Mouse (Mus musculus) urinary bladder, postnatal 10 days (tissue): ENCODE results near the gene Cops8.

Experiments
- DNase-seq: peaks from one replicate; pipeline ENCODE4 v3.0.0; 2022; ENCODE audit warnings: low spot score

The Cops8 gene

DNA sequence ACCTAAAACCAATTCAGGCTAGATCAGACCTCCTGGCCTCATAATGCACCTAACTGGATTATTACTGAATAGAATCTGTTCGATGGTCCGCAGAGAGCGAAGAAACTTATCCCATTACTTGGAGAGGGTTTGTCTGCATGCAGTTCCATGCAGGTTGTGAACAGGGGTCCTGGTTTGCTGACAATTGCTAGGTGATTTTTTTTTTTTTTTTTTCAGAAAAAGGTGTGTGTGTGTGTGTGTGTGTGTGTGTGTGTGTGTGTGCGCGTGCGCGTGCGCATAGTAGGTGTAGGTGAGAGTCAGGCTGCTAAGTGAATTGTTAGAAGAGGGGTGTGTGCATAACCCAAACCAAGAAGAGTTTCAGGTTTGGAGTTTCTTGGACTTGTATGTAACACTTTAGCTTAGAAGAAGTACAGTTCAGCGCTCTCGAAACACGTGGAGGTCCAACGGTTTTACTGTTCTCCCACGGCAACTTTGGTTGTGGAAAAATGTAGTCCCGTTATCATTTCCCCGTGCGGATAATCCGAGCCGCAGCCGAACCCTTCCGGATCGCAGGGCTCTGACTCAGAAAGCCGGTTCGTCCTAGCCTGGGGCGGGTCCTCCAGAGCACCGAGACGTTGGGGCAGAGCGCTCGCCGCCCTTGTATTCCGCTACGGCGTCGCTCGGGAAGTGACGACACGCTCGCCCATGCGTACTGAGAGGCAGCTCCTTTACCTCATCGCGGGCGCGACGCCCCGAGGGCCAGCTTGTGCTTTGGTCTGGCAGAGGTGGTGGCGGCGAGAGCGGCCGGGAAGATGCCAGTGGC lies at the start of gene Cops8:
Gene Cops8 (plus strand): TSS at position 223 of the 802 bp plus-strand sequence.
- DNase-seq, result peak; percentile 93

- no peak for DNase-seq
Measured at GRCm38 (mm10) chr1:90557140-90557539, 45.6 kb upstream of the Cops8 start.

GRCm38 (mm10) chr1:90560942-90561726 lies 41.6 kb upstream of the Cops8 start:
- no peak for DNase-seq

DNA sequence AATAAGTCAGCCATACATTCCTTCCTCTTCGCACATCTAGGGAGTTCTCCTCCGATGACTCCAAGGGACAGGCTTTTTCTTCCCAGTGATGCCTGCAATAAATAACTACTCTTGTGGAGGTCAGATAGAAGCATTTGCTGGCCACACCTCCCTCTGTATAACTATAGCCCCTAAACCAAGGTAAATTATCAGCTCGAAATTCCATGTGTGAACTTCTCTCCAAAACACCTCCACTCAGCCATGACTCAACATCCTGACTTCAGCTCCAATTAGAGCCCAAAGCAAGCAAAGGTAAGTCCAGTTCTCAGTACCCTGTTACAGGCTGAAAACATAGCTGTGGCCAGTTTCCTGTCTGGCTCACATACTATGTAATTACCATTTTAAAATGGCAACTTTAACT lies 38.8 kb upstream of the Cops8 start:
- DNase-seq, result no peak

DNA sequence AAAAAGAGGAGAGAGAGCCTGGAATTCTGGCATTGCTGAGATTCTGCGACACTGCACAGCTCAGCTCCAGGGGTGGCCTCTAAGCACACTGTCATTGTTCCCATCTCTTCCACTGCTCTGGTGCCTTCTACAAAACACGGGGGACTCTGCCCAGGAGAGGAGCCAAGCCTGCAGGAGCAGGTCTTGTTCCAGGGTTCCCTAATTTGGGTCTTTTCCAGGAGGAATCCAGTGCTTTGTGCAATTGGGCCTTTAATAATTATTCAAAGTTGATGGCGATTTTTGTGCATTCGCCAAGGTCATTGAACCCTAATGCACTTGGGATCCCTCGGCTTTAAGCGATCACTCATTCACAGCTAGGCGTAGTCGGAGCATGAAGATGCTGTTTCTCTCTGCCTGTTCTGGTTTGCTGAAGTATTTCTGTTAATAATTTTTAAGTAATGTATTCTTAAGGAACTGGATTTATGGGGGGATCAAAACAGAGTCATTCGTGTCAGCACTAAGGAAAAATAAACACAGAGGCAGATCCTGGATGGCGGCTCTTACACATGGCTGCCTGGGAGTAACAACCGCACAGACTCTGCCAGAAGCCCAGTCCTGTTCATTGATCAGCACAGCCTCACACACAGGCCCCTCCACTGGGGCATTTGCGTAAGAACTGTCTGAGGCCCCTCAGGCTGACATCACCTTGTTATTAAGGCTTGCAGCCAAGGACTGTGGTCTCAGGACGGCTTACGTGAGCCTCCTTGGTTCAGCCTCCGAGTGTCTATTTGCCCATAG lies 35.9 kb upstream of the Cops8 start:
- DNase-seq, result no peak

GRCm38 (mm10) chr1:90573831-90574230 lies 28.9 kb upstream of the Cops8 start:
- DNase-seq, result no peak

DNA sequence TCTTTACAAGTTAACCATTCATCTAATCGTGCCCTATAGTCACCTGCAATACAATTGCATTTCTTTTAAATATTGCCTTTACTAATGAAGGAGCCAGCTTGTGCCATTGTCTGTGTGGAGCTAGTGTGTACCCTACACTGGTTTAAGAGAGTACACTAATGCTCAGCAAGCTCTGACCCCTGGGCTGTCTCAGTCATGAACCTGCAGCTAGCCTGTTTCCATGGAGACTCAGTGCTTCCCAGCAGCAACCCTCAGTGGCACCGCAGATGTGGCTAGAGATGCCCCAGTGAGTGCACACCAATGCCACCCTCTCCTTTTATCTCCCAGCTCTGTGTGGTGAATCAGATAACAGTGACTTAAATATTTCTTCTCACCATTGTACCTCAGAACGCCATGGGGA lies 27.9 kb upstream of the Cops8 start:
- no peak for DNase-seq

DNA sequence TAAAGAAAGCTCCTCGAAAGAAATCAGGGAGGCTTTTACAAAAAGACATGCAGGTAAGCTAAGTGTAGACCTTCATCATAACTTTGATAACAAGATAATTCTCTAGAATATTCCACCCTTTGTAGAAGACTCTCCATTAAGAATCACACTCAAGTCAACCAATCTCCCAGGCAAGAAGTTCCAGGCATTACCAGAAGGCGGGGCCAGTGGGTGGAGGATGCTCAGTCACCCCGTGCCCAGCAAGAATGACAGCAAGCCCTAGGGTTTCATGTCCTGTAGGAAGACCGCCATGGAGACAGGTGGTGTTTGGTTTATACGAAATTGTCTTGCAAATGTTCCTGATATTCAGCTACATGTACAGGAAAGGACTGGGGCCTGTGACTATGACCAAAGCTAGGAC lies 25.4 kb upstream of the Cops8 start:
- no peak for DNase-seq

GRCm38 (mm10) chr1:90582635-90583034 lies 20.1 kb upstream of the Cops8 start:
- no peak for DNase-seq

DNA sequence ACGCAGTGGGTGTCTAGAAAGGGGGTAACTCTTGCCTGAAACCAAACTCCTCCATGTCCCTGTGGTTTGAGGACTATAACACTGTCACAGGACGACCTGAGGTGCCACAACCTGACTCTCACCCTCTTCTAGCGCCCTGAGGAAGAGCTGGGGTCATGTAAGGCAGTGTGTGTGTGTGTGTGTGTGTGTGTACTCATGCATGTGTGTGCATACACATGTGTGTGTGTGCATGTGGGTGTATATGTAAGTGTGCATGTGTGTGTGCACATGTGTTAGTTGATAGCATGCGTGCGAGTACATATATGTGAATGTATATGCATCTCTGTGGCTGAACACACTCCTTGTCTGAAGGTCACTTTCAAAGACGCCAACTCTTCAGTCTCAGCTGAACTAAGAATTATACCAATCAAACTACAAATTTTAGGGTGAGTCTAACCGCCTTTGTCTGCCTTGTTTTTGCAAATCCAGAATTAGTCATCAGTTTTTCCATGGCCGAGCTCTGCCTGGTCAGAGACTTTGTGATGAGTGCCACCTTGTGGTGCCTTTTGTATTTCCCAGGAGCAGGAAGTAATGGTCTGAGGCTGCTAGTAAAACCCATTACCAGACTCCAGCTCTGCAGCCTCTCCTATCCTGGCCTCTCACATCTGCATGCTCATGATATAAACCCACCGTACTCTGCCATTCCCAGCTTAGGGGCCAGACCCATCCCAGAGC lies 14.6 kb upstream of the Cops8 start:
- peak; percentile 57 for DNase-seq

- no peak for DNase-seq
Measured at GRCm38 (mm10) chr1:90590797-90591196, 12.0 kb upstream of the Cops8 start.

DNA sequence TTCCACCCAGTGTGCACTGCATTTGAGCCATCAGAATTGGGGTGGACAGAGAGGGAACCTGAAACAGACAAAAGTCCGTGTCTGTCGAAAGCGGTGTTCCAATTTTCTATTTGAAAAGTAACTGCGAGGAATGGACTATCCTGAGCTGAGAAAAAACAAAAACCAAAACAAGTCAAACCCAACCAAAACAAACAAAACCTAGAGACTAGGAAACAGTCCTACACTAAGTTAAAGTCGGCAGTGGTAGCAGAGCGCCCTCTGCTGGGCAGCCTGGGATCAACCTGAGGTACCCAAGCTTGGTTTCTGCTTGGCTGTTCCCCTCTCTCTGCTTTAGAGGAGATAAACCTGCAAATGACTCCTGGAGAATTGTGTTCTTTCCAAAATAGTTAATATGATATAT lies 10.0 kb upstream of the Cops8 start:
- DNase-seq, result peak; percentile 37

DNA sequence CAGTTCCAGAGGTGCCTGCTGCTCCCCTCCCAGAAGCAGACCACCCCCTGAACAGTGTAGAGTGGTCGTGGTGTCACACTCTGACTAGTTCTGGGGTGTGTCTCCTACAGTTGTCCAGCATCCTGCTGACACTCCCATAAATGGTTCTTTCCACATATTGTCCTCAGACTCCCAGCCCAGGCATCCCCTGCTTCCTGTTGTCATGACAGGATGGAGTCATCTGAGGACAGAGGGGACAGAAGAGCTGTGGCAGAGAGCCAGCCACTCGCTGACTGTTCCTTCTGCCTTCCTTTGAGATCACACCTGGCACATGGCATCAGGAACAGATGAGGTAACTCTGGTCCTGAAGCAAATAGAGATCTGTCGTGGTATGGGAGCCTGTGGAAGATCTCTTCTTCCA lies 3.6 kb upstream of the Cops8 start:
- no peak for DNase-seq

GRCm38 (mm10) chr1:90601096-90601495 lies 1.7 kb upstream of the Cops8 start:
- DNase-seq, result no peak

DNA sequence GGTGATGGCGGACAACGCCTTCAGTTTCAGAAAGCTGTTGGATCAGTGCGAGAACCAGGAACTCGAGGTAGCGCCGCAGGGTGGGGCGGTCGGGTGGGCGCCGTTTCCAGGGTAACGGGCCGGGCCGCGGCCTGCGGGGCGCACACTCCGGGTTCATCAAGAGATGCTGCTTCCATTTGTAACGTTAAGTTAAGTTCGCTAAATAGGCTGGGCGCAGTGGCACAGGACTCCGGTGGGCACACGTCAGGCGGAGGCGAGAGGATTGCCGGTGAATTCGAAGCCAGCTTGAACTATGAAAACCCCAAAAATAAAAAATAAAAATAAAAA lies 743 bp downstream of the Cops8 start:
- DNase-seq, result no peak

DNA sequence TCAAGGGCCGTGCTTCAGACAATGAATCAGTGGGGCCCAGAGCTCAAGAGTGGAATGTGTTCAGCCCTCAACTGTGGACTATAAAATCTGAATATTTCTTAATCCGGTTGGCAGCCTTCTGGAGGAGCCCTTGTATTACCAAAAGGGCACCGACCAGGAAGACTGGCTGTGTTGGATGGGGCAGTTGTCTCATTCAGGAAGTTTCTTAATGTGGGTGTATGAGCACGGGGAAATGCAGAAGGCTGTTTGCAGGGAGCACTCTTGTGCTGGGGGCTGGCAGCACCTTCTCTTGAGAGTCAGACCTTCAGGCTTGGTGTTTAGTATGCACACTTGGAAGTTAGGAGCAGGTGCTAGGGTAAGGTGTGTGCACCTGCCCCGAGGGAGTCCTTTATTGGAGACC lies 6.6 kb downstream of the Cops8 start:
- DNase-seq, result no peak

GRCm38 (mm10) chr1:90617258-90617657 lies 14.5 kb downstream of the Cops8 start:
- DNase-seq, result no peak

DNA sequence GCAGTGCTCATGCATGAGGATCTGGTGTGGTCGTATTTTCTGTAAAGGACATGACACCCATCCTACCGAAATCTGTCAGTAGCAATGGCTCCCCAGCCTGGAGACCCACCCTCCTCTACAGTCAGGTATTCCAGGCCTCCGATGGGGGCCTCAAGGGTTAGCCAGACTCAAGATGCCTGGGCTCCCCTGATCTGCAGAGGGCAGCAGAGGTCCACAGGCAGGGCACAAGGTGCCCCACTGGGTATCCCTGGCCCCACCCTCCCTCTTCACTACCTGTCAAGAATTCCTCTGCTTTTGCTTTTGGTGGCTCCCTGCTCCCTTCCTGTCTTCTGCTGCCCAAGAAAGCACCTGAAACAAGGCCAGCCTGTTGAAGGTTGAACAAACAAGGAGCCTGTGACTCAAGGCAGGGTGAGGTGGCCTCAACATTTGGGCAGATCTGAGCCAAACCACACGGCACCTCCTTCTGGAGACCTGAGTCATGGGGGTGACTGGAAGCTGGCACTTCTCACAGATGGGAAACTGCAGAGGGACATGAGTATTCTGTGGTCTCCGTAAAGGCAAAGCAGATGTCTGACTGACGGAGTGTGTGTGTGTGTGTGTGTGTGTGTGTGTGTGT lies 30.7 kb downstream of the Cops8 start:
- DNase-seq, result no peak

DNA sequence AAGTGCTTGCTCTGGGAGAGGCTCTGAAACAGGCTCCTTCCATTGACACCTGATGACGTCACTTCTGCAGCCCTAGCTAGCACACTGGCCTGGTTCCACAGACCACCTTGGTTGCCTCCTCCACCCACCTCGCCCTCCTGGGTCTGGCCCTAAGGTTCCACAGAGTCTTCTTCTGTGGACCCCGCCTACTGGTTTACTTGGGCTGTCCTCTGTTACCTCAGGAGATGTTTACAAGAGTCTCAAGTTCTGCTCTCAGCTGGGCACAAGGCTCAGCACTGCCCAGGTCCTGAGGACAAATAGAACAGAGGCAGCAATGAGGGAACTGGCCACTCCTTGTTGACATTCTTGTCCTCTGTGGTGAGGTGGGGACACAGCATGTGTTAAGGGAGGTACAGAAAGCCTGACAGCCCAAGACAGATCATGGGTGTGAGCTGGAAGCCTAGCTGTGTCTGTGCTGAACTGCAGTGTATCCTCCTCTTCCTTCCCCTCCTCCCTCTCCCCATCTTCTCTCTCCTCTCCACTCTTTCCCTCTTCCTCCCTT lies 31.5 kb downstream of the Cops8 start:
- DNase-seq, result no peak

- no peak for DNase-seq
Measured at GRCm38 (mm10) chr1:90638335-90638734, 35.6 kb downstream of the Cops8 start.

GRCm38 (mm10) chr1:90650781-90651437 lies 48.1 kb downstream of the Cops8 start:
- peak; percentile 33 for DNase-seq
